Mouse (Mus musculus) embryonic fibroblast, embryonic 13.5 days (primary cell): ENCODE data around the gene Mllt3.

ENCODE experiments used
- CTCF ChIP-seq: IDR thresholded peaks from 2 replicates; pipeline ENCODE4 v1.5.1; 2011; ENCODE audit warnings: mild to moderate bottlenecking, control low read depth, low read length, moderate library complexity, borderline replicate concordance; ENCODE audit not compliant: insufficient read depth
- POLR2A ChIP-seq: IDR thresholded peaks from 2 replicates; pipeline ENCODE4 v1.6.1; 2011; ENCODE audit warnings: low read depth, mild to moderate bottlenecking, control low read depth, low read length, moderate library complexity

DNA sequence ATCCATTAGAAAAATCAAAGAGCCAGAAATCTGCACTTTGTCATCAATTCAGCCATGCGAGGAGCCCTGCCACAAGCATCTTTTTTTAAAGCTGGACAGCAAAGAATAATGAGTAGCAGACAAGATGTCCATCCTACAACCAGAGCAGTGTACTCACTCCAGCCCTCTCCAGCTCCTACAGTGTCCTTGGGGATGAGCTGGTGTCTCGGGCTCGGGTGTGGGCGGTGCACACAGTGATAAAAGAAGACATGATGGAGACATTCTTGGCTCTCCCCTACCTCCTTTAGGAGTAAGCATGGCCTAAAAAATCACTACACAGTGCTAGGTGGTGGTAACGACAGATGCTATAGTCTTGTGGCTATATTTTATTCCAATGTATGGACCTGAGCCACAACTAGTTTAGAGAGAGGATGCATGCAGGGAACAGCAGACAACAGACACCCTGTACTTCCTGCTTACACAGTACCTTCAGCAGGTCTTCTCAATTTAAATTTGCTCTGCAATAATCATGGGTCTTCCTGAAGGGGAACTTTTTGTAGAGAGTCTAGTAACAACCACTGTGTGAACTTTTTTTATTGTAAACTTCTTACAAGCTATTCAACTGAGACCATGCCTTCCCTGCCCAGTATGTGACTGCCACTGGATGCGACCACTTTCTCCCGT lies 78.6 kb downstream of the Mllt3 start:
- TF ChIP-seq POLR2A = no peak
- TF ChIP-seq CTCF = no peak
